Mouse (Mus musculus) bone marrow, adult 2 months (tissue): ENCODE results near the gene Hnrnpa3.

ENCODE experiments used
- CTCF ChIP-seq: fragments of 200-500 bp; IDR thresholded peaks from 2 replicates; pipeline ENCODE4 v1.5.1; 2011; ENCODE audit warnings: low read length, control low read depth; ENCODE audit not compliant: control insufficient read depth, insufficient read depth
- POLR2A ChIP-seq: fragments of 200-500 bp; IDR thresholded peaks from 2 replicates; pipeline ENCODE4 v1.6.1; 2011; ENCODE audit warnings: low read depth, mild to moderate bottlenecking, control low read depth, low read length, borderline replicate concordance; ENCODE audit not compliant: control insufficient read depth

DNA sequence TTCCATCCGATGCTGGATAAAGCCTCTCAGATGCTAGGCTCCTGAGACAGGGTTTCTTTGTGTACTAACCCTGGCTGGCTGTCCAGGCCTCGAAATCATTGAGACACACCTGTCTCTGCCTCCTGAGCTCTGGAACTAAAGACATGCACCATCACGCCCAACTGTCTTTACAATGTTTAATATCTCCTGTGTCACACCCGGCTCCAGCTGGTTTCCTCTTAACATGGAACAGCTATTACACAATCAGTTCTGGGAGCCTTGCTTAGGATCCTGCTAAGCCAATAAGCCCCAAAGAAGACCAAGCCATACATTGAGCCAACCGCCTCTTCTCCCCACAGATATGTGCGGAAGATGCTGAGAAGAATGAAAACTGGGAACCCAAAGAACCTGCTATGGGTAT is 44.5 kb upstream of the Hnrnpa3 start:
- no peak for TF ChIP-seq CTCF
- no peak for TF ChIP-seq POLR2A
